Mouse (Mus musculus) spleen, adult 2 months (tissue): ENCODE measurements around the gene Atp5g3.

ENCODE experiments used
- CTCF ChIP-seq: fragments of 200-500 bp; IDR thresholded peaks from 2 replicates; pipeline ENCODE4 v1.5.1; 2011; ENCODE audit warnings: mild to moderate bottlenecking, inconsistent platforms; ENCODE audit not compliant: insufficient read depth, insufficient read length, insufficient replicate concordance; ENCODE audit errors: extremely low read depth
- POLR2A ChIP-seq: fragments of 200-500 bp; IDR thresholded peaks from 2 replicates; pipeline ENCODE4 v1.6.1; 2011; ENCODE audit warnings: low read depth, low read length, inconsistent platforms

GRCm38 (mm10) chr2:73952597-73953219 is 41.6 kb upstream of the Atp5g3 start:
- TF ChIP-seq POLR2A (no peak), CTCF (no peak)
